Mouse (Mus musculus) C2C12 (cell line): ENCODE measurements at regions not wholly inside any gene's neighbourhood (a gene's known extent, or its start where the extent isn't known, plus 50 kb on each side); places are given as distances from the start of the nearest gene placed in this dataset.

ENCODE experiments used
- CEBPB ChIP-seq: IDR thresholded peaks from one replicate; pipeline ENCODE4 v1.6.1; 2011; ENCODE audit warnings: low read depth, mild to moderate bottlenecking, control low read depth, moderate library complexity
- CTCF ChIP-seq: IDR thresholded peaks from one replicate; pipeline ENCODE4 v1.5.1; 2011; ENCODE audit not compliant: control insufficient read depth, insufficient read depth, insufficient read length
- MAX ChIP-seq: IDR thresholded peaks from one replicate; pipeline ENCODE4 v1.6.1; 2011; ENCODE audit warnings: mild to moderate bottlenecking, control low read depth
- MYOD1 ChIP-seq: IDR thresholded peaks from one replicate; pipeline ENCODE4 v1.6.1; 2011; ENCODE audit warnings: low read depth; ENCODE audit not compliant: control insufficient read depth, insufficient read length
- MYOG ChIP-seq: IDR thresholded peaks from one replicate; pipeline ENCODE4 v1.6.1; 2011; ENCODE audit not compliant: control insufficient read depth, insufficient read length; ENCODE audit errors: extremely low read depth
- USF1 ChIP-seq: IDR thresholded peaks from one replicate; pipeline ENCODE4 v1.6.1; 2011; ENCODE audit warnings: low read depth, mild to moderate bottlenecking, control low read depth, moderate library complexity

GRCm38 (mm10) chr14:104027900-104028285 lies 183.7 kb upstream of the Ednrb start:
- TF ChIP-seq USF1 (no peak), CTCF (no peak), MAX (no peak), MYOD1 (no peak), MYOG (no peak), CEBPB (no peak)
